Mouse (Mus musculus): ENCODE measurements around the gene Gclc. TPM values are rescaled to one million over a fixed set of nuclear protein-coding genes. Genes with fewer than 3 reads are reported as not detected.

Gene Gclc
- polyA plus RNA-seq, 1 experiment: 23.9 TPM

DNA sequence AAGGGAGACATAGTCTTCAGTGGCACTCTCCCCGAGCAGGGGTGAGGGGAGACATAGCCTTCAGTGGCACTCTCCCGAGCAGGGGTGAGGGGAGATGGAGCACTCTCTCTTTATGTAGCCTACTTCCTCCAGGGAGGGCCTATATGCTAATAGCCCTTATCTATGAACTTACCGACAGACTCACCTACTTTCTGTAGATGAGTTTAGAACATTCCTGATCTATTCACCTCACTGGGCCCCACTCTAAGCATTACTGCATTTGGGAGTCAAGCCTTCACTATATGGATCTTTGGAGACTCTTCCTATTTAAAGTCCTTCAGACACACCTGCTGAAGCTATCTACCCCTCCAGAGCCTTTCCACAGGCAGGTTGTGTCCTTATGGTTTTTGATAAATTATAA lies 52.1 kb downstream of the Gclc start:
- no peak for TF ChIP-seq GATA1 (IDR thresholded peaks at IDR 0.05; ENCODE audit: low read length)

- no peak for TF ChIP-seq GATA1 (IDR thresholded peaks at IDR 0.05; ENCODE audit: low read length)
Observed at GRCm38 (mm10) chr9:77806842-77807668, 52.7 kb downstream of the Gclc start.

- TF ChIP-seq GATA1 (IDR thresholded peaks at IDR 0.05; ENCODE audit: low read length): no peak
Observed at GRCm38 (mm10) chr9:77808481-77808880, 54.1 kb downstream of the Gclc start.

- TF ChIP-seq GATA1 (IDR thresholded peaks at IDR 0.05; ENCODE audit: low read length): peak; percentile 65
Observed at GRCm38 (mm10) chr9:77818858-77819257, 64.5 kb downstream of the Gclc start.

GRCm38 (mm10) chr9:77819318-77819717 lies 65.0 kb downstream of the Gclc start:
- no peak for TF ChIP-seq GATA1 (IDR thresholded peaks at IDR 0.05; ENCODE audit: low read length)

GRCm38 (mm10) chr9:77820836-77821235 lies 66.5 kb downstream of the Gclc start:
- TF ChIP-seq GATA1 (IDR thresholded peaks at IDR 0.05; ENCODE audit: low read length): no peak

- TF ChIP-seq GATA1 (IDR thresholded peaks at IDR 0.05; ENCODE audit: low read length): no peak
Observed at GRCm38 (mm10) chr9:77825380-77825961, 71.1 kb downstream of the Gclc start.

DNA sequence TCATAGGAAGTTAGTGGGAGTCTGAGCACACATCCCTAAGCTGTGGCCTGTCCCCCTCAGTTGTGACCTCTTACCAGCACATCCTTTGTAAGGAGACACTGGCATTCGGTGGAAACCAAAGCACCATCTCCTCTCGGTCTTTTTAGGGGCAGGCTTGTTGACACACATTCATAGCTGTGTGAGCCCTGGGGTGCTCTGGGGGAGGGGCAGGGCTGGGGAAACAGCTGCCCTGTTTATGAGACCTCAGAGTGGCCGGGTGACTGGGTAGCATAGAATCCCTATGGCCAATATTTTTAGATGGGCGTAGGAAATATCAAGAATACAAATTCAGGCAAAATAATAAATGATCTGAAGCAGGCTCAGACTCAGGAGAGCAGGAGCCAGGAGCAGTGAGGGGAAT lies 71.9 kb downstream of the Gclc start:
- no peak for TF ChIP-seq GATA1 (IDR thresholded peaks at IDR 0.05; ENCODE audit: low read length)

DNA sequence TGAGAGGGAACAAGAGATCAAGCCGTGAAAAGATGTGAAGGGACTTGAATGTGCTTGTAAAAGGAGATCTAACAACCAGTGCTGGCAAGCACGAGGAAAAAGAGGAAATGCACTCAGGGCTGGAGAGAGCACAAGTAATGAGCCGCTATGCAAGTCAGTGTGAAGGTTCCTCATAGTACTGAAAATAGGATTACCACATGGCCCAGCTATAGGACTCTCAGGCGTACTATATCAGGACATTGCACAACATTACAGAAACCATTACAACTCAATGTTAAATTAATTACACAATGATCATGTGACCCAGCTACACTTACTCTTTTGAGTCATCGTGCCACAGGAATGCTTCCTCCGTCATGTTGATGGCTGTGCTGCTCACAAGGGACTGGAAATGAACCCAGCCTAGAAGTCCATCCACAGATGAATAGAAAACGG lies 74.2 kb downstream of the Gclc start:
- no peak for TF ChIP-seq GATA1 (IDR thresholded peaks at IDR 0.05; ENCODE audit: low read length)

- no peak for TF ChIP-seq GATA1 (IDR thresholded peaks at IDR 0.05; ENCODE audit: low read length)
Observed at GRCm38 (mm10) chr9:77834259-77834993, 80.1 kb downstream of the Gclc start.

- no peak for TF ChIP-seq GATA1 (IDR thresholded peaks at IDR 0.05; ENCODE audit: low read length)
Observed at GRCm38 (mm10) chr9:77835122-77835521, 80.8 kb downstream of the Gclc start.

DNA sequence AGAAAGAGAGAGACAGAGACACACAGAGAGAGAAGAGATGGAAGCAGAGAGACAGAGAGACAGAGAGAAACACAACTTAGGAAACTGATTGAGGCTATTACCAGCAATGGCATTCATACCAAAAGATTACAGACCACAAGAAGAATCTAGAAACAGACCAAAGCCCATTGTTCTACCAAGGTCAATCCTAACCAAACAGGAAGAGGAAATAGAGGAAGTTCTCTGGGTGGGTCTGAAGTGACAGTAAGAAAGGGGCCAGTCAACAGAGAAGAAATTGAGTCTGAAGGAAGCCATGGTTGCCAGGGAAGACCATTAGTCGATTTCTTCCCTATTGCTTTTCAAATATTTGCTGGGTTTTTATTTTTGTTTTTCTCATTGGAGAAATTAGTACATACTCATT lies 81.4 kb downstream of the Gclc start:
- no peak for TF ChIP-seq GATA1 (IDR thresholded peaks at IDR 0.05; ENCODE audit: low read length)

DNA sequence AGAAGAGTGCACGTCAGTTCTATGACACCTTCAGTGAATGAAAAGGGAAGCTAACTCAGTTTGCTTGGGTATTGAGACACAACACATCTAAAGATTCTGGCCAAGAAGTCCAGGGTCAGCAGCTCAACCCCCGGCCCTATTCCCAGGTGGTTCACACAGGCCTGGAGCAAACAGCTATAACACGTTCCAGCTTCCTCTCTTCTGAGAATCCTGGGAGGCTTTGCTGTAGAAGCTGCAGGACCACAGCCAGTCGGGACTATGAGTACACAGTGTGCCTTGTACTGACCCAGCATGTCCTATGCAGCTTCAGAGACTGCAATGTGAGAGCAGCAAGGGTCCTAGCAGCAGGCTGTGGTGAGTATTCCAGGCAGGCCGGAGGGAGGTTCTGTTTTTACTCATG lies 84.3 kb downstream of the Gclc start:
- no peak for TF ChIP-seq GATA1 (IDR thresholded peaks at IDR 0.05; ENCODE audit: low read length)

Other genes with a start within 250 kb of the Gclc start
- gene Lrrc1, start 209.7 kb upstream of the Gclc start, polyA plus RNA-seq (2012): not detected in 2 replicates
- not detected in 2 replicates for gene Klhl31, start 118.0 kb upstream of the Gclc start, polyA plus RNA-seq (2012)
- 6.4 and 11.2 TPM in 2 replicates for gene Elovl5, start 162.8 kb downstream of the Gclc start, polyA plus RNA-seq (2012)